Mouse (Mus musculus) G1E (cell line): ENCODE results near the gene Myo3b.

ENCODE experiments used
- CTCF ChIP-seq: IDR thresholded peaks from 2 replicates; pipeline ENCODE4 v1.5.1; 2012; ENCODE audit warnings: low read depth, low read length, inconsistent platforms, mixed read lengths
- GATA1 ChIP-seq: IDR thresholded peaks from 2 replicates; pipeline ENCODE4 v1.6.1; 2012; ENCODE audit warnings: borderline replicate concordance, low read length, inconsistent platforms, mixed read lengths
- POLR2AphosphoS5 ChIP-seq: IDR thresholded peaks from 2 replicates; pipeline ENCODE4 v1.6.1; 2012; ENCODE audit warnings: low read depth, low read length, inconsistent platforms; ENCODE audit not compliant: insufficient replicate concordance

GRCm38 (mm10) chr2:70202578-70203167 is 163.7 kb downstream of the Myo3b start:
- TF ChIP-seq CTCF, result no peak
- no peak for TF ChIP-seq GATA1
- TF ChIP-seq POLR2AphosphoS5, result no peak
